Mouse (Mus musculus) liver, embryonic 11.5 days (tissue): ENCODE data around the gene Vezf1. TPM values are rescaled to one million over a fixed set of nuclear protein-coding genes. Genes with fewer than 3 reads are reported as not detected.

Experiments
- ATAC-seq: fragments of 200-750 bp; cut with Nextera tagmentation; replicated peaks from 2 replicates; pipeline ENCODE4 v1.8.0; 2017; ENCODE audit warnings: moderate number of reproducible peaks, mild to moderate bottlenecking, moderate TSS enrichment, moderate library complexity; ENCODE audit not compliant: low FRiP score
- DNase-seq: peaks from one replicate; pipeline ENCODE4 v3.0.0-alpha.2; 2017; ENCODE audit warnings: low spot score
- H3K27ac ChIP-seq: fragments of 300-500 bp; sonication (generic); 2 replicates; pipeline ENCODE4 v1.5.1; 2014; ENCODE audit warnings: mild to moderate bottlenecking, low read depth, low read length, control low read depth
- H3K27me3 ChIP-seq: fragments of 300-500 bp; sonication (generic); replicated peaks from 2 replicates; pipeline ENCODE4 v1.6.1; 2014; ENCODE audit warnings: low read length, mixed read lengths; ENCODE audit not compliant: control insufficient read depth, insufficient read depth
- H3K36me3 ChIP-seq: fragments of 300-500 bp; sonication (generic); 2 replicates; pipeline ENCODE4 v1.6.1; 2014; ENCODE audit warnings: mild to moderate bottlenecking, low read length, moderate library complexity, mixed read lengths; ENCODE audit not compliant: control insufficient read depth, insufficient read depth
- H3K4me1 ChIP-seq: fragments of 300-500 bp; sonication (generic); replicated peaks from 2 replicates; pipeline ENCODE4 v1.6.1; 2014; ENCODE audit warnings: low read length, mixed read lengths; ENCODE audit not compliant: control insufficient read depth, insufficient read depth
- H3K4me2 ChIP-seq: fragments of 300-500 bp; sonication (generic); 2 replicates; pipeline ENCODE4 v1.6.1; 2014; ENCODE audit warnings: mild to moderate bottlenecking, control low read depth, moderate library complexity
- H3K4me3 ChIP-seq: fragments of 300-500 bp; sonication (generic); 2 replicates; pipeline ENCODE4 v1.5.1; 2014; ENCODE audit warnings: low read depth, low read length, control low read depth
- H3K9ac ChIP-seq: fragments of 300-500 bp; sonication (generic); 2 replicates; pipeline ENCODE4 v1.6.1; 2014; ENCODE audit warnings: low read depth, low read length, control low read depth
- H3K9me3 ChIP-seq: fragments of 300-500 bp; sonication (generic); 2 replicates; pipeline ENCODE4 v1.6.1; 2016; ENCODE audit warnings: low read length, inconsistent platforms, mixed read lengths; ENCODE audit not compliant: control insufficient read depth
- WGBS: fragments of 180-500 bp; shearing (Covaris S2); extraction: QIAGEN DNeasy Blood & Tissue Kit; methylation state at CpG from one replicate; pipeline ENCODE4 v1.1.7; 2014; 5-methylcytosine and 5-hydroxymethylcytosine counted together
- polyA plus RNA-seq: library from polyadenylated mRNA; unstranded; fragments of >200 nt; fragmentation: Nextera tagmentation; extraction: Ambion mirVana; gene quantifications from 2 replicates; pipeline ENCODE4 v1.2.1, GENCODE M21; 2014

Gene Vezf1
- polyA plus RNA-seq, 1 experiment from 2014 or later, result 21.7 TPM

DNA sequence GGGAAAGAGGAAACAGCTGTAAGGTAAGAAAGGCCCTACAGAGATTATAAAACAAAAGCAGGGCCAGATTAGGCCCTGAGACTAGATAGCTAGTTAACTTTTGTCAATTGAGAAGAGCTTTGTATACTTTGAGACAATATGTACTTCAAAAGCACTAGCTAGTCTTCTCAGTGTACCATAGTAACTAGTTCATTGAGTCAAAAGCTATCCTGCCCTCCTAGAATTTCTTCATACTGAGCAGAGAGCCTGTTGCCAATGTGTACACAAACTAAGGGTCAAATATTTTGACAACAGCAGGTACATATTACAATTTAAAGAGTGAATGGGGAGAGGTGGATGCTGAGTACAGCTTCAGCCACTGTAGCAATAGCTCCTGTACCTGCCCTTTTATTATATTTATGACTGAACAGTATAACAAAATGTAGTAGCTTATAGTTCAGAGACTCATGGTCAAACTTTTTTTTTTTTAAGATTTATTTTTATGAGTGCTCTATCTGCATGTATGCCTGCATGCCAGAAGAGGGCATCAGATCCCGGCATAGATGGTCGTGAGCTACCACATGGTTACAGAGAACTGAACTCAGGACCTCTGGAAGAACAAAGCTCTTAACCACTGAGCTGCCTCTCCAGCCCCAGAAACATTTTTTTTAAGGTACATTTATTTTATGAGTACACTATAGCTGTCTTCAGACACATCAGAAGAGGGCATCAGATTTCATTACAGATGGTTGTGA is 6.0 kb upstream of the Vezf1 start:
- H3K9ac ChIP-seq, result no peak overlapping the region
- H3K4me1 ChIP-seq, result peaks cover 1% of the 10 kb centered on the region; the same call in 1 of the 2 replicates
- no peak overlapping the region for H3K4me2 ChIP-seq
- H3K9me3 ChIP-seq, result no peaks in the 10 kb centered on the region
- no peak overlapping the region for H3K4me3 ChIP-seq
- WGBS, result 73% methylated on average over 2 of the region's 2 CpGs
- H3K27me3 ChIP-seq, result no peaks in the 10 kb centered on the region
- no peak overlapping the region for H3K27ac ChIP-seq
- no peaks in the 10 kb centered on the region for H3K36me3 ChIP-seq
- DNase-seq (no peak), ATAC-seq (no peak)

GRCm38 (mm10) chr11:88065732-88066131 is 2.3 kb upstream of the Vezf1 start:
- Histone ChIP-seq H3K4me2 (no peak overlapping the region), H3K4me1 (peaks cover 12% of the 10 kb centered on the region), H3K27ac (no peak overlapping the region), H3K9ac (no peak overlapping the region), H3K36me3 (no peaks in the 10 kb centered on the region), H3K27me3 (no peaks in the 10 kb centered on the region), H3K9me3 (no peaks in the 10 kb centered on the region), H3K4me3 (no peak overlapping the region)
- DNase-seq (no peak), ATAC-seq (no peak)

GRCm38 (mm10) chr11:88067191-88067585 is 891 bp upstream of the Vezf1 start:
- ATAC-seq, result no peak
- Histone ChIP-seq H3K4me1 (peaks cover 21% of the 10 kb centered on the region), H3K27ac (0 out of 2 replicates have a peak overlapping the region, but pooled peaks have one; percentile 92), H3K9me3 (no peaks in the 10 kb centered on the region), H3K27me3 (no peaks in the 10 kb centered on the region), H3K36me3 (no peaks in the 10 kb centered on the region), H3K9ac (peak overlapping the region; percentile 92), H3K4me3 (peak overlapping the region; percentile 97), H3K4me2 (peak overlapping the region; percentile 92)
- DNase-seq, result no peak
- 4% methylated on average over 8 of the region's 8 CpGs for WGBS

GRCm38 (mm10) chr11:88068411-88069245 is 549 bp downstream of the Vezf1 start:
- H3K9me3 ChIP-seq, result no peaks in the 10 kb centered on the region
- peaks cover 2% of the 10 kb centered on the region; the same call in 1 of the 2 replicates for H3K36me3 ChIP-seq
- peaks cover 21% of the 10 kb centered on the region for H3K4me1 ChIP-seq
- H3K9ac ChIP-seq, result peak overlapping the region; percentile 92
- peak overlapping the region; percentile 97 for H3K4me3 ChIP-seq
- WGBS, result under 1% methylated on average over 80 of the region's 92 CpGs
- peak overlapping the region; percentile 92 for H3K4me2 ChIP-seq
- peak; percentile 74 for DNase-seq
- peak overlapping the region; percentile 92 for H3K27ac ChIP-seq
- peak; percentile 81 for ATAC-seq
- H3K27me3 ChIP-seq, result no peaks in the 10 kb centered on the region

DNA sequence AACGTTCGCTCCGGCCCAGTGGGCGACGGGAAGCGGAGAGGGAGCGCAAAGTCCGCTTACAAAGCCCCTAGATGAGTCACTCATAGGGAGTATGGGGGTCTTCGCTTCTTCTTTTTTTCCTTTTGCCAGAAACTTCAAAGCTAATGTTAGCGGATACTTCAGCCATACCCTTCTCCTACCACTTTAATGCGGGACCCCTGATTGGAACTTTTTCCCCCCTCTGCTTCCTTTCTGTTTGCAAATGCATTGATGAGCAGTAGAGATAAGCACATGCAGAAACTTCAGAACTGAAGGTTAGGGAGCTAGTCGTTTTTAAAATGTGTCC is 1.1 kb downstream of the Vezf1 start:
- Histone ChIP-seq H3K27me3 (no peaks in the 10 kb centered on the region), H3K9me3 (no peaks in the 10 kb centered on the region), H3K36me3 (peaks cover 4% of the 10 kb centered on the region; the same call in 1 of the 2 replicates), H3K9ac (peak overlapping the region; percentile 92), H3K4me3 (peak overlapping the region; percentile 97), H3K4me2 (peak overlapping the region; percentile 92), H3K27ac (peak overlapping the region; percentile 92), H3K4me1 (peaks cover 21% of the 10 kb centered on the region)
- 0% methylated on average over 12 of the region's 12 CpGs for WGBS
- no peak for ATAC-seq
- DNase-seq, result no peak

DNA sequence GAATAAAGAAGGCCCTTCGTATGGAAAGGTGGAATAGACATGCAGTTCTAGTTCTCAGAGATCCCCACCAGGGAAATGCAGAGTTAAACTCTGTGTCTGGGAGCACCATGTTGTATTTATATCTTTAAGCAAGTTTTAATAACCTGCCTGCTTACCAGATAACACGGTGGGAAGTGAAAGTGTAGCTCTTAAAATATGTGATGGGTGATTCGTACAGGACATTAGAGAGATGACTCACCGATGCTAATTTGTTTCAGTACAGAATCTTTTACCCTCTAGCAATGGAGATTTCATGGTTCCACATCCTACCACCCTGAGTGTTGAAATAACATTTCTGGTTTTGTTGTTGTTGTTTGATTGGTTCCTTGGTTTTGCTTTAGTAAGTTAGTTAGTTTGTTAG is 2.3 kb downstream of the Vezf1 start:
- H3K4me2 ChIP-seq, result peak overlapping the region; percentile 92
- no peaks in the 10 kb centered on the region for H3K27me3 ChIP-seq
- H3K36me3 ChIP-seq, result peaks cover 4% of the 10 kb centered on the region
- H3K4me3 ChIP-seq, result no peak overlapping the region
- H3K27ac ChIP-seq, result no peak overlapping the region
- no peak overlapping the region for H3K9ac ChIP-seq
- H3K4me1 ChIP-seq, result peaks cover 21% of the 10 kb centered on the region
- ATAC-seq (no peak), DNase-seq (no peak)
- 46% methylated on average over 4 of the region's 4 CpGs for WGBS
- H3K9me3 ChIP-seq, result no peaks in the 10 kb centered on the region

DNA sequence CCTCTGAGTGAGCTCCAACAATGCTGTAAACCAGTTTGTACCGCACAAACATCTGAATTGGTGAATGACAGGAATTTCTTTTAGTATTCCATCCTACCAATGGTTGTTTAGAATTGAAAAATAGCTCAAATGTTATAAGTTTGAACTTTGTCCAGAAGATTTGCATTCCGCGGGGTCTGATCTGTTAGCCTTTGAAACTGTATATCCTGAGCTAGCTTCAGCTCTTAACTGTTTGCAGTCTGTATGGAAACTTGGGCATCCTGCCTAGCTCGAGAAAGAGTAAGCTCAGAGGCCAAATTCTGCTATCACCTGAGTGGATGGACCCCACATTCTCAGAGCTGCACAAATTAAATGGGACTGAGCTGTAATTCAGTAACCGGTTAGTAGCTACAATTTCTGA is 3.0 kb downstream of the Vezf1 start:
- no peak for DNase-seq
- 70% methylated on average over 5 of the region's 5 CpGs for WGBS
- Histone ChIP-seq H3K4me3 (no peak overlapping the region), H3K9ac (no peak overlapping the region), H3K9me3 (no peaks in the 10 kb centered on the region), H3K27ac (no peak overlapping the region), H3K4me2 (peak overlapping the region; percentile 28; the same call in 1 of the 2 replicates), H3K36me3 (peaks cover 4% of the 10 kb centered on the region), H3K27me3 (no peaks in the 10 kb centered on the region), H3K4me1 (peaks cover 21% of the 10 kb centered on the region)
- ATAC-seq, result no peak

GRCm38 (mm10) chr11:88073343-88073875 is 5.3 kb downstream of the Vezf1 start:
- Histone ChIP-seq H3K27me3 (no peaks in the 10 kb centered on the region), H3K36me3 (peaks cover 12% of the 10 kb centered on the region), H3K4me2 (no peak overlapping the region), H3K4me1 (peaks cover 18% of the 10 kb centered on the region), H3K9me3 (no peaks in the 10 kb centered on the region), H3K27ac (no peak overlapping the region), H3K9ac (no peak overlapping the region), H3K4me3 (no peak overlapping the region)
- DNase-seq (no peak), ATAC-seq (no peak)
- WGBS, result 76% methylated on average over 14 of the region's 14 CpGs
